Mouse (Mus musculus) hindlimb bud, embryonic 11.5 days (tissue): ENCODE data around the gene Capn9.

ENCODE experiments used
- DNase-seq: peaks from one replicate; pipeline ENCODE4 v3.0.0-alpha.2; 2012; ENCODE audit warnings: low read depth, low spot score; ENCODE audit errors: extremely low spot score

Gene Capn9

DNA sequence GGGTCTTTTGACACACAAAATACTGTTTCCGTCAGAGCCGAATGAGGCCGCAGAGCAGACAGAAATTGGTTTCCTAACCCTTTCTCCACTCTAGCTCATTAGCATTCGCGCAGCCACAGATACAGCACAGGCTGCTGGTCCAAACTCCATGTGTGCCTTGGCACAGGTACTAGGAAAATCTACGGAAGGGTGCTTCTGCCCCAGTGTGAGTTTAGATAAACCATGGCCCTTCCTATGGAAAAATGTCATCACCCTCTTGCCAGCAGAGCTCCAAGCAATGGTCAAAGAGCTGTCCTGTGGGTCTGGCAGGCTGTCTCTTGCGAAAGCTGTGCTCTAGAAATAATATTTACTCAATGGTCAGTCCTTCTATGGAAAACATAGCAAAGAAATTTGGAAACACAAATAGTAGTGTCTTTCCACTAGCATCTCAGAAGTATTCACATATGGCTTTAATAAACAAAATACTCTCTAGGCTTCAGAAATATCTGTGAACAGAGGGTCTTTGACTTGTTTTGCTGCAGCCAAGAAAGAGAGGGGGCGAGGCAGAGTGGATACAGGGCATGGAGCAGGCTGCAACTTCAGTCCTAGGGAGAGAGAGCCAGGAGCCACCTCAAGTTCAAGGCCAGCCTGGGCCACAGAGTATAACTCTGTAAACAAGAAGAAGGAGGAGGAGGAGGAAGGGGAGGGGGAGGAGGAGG lies 4.0 kb upstream of the Capn9 start:
- no peak for DNase-seq

DNA sequence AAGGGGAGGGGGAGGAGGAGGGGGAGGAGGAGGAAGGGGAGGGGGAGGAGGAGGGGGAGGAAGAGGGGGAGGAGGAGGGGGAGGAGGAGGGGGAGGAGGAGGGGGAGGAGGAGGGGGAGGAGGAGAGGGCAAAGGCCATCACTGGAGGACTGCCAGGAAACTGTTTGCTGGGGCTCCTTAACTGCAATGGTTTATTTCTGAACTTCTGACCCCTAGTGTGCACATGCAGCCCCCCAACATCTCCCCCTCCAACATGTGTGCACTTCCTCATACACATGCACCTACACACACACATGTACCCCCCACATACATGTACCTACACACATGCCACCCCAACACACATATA lies 3.5 kb upstream of the Capn9 start:
- DNase-seq, result no peak

DNA sequence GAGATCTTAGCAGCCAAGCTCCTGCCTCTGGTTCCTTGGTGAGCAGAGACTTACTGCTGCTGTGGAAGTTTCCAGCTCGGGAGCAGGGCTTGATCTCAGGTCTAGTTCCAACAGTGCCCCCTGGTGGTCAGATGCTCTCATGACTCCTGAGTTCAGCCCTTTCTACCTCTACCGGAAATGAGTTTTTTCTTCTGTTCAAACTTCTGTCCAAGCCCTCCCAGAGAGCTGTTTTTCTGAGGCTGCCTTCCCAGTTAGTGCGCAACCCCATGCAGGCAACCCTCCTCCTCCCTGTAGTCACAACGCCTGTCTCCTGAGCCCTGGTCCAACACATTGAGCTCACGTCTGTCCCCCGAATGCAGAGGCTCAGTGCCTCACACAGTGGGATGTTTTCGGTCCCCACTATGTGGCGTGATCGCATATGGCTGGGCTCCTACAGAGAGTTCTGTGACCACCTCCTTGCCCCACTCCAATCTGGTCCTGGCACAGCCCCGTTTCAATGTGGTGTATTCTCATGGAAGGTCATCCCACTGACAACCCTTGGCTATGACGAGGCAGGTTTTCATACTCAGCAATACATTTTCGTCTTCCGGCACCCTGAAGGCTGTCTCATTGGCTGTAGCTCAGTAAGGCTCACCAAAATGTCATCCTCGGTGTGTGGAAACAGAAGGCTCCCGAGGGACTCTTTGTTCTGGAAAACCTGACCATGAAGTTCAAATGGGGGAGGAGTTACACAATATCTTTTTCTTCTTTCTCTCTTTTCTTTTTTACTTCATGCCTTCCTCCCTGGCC lies 2.2 kb upstream of the Capn9 start:
- DNase-seq, result peak; percentile 82

DNA sequence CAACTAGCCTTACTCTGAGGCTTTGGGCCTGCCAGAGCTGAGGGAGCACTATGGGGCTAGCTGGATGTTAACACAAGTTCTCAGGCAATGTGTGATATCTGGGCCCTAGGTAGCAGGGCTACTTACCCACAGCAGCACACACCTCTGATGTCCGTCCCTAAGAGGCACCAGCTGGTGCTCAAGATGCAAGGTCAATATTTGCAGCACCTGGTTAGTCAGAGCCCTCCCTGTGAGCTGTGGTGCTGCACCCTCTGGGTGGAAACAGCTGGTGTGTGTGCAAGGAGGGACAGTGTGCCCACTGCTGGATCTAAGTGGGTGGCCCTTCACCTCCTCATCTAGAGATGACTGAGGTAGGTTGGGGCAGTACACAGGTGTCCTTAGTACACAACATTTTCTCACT lies 840 bp downstream of the Capn9 start:
- DNase-seq, result no peak

- DNase-seq, result no peak
Measured at GRCm38 (mm10) chr8:124585718-124586425, 10.0 kb downstream of the Capn9 start.

GRCm38 (mm10) chr8:124586556-124586955 lies 10.6 kb downstream of the Capn9 start:
- DNase-seq, result no peak

- DNase-seq, result no peak
Measured at GRCm38 (mm10) chr8:124589393-124589792, 13.5 kb downstream of the Capn9 start.

DNA sequence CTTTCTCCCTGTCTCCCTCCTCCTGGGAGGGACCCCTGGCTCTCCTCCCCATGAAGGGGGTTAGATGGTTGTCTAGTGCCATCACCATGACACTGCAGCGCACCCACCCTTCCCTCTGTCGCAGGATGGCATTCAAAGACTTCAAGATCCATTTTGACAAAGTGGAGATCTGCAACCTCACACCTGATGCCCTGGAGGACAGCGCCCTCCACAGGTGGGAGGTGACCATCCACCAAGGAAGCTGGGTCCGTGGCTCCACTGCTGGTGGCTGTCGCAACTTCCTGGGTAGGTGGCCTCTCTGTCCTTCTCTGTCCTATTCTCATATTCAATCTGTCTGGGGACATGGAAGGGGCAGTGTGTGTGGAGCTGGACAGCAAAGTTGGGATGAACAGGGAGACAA lies 28.2 kb downstream of the Capn9 start:
- DNase-seq, result no peak

GRCm38 (mm10) chr8:124608239-124608971 lies 32.5 kb downstream of the Capn9 start:
- DNase-seq, result no peak

GRCm38 (mm10) chr8:124608972-124609353 lies 33.1 kb downstream of the Capn9 start:
- DNase-seq, result no peak

DNA sequence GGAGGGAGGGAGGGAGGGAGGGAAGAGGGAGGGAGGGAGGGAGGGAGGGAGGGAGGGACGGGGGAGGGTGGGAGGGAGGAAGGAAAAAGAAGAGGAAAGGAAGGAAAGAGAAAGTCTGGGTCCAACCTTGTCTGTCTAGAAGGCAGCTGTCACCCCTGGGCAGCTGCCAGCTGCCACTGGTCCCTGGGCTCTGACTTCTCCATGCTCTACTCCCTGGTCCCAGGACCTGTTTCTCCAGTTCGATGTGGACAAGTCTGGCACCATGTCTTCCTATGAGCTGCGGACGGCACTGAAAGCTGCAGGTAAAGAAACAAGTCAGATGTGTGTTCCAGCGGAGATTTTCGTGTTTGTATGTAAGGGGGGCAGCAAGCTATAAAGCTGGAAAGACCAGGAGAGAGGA lies 38.4 kb downstream of the Capn9 start:
- no peak for DNase-seq

DNA sequence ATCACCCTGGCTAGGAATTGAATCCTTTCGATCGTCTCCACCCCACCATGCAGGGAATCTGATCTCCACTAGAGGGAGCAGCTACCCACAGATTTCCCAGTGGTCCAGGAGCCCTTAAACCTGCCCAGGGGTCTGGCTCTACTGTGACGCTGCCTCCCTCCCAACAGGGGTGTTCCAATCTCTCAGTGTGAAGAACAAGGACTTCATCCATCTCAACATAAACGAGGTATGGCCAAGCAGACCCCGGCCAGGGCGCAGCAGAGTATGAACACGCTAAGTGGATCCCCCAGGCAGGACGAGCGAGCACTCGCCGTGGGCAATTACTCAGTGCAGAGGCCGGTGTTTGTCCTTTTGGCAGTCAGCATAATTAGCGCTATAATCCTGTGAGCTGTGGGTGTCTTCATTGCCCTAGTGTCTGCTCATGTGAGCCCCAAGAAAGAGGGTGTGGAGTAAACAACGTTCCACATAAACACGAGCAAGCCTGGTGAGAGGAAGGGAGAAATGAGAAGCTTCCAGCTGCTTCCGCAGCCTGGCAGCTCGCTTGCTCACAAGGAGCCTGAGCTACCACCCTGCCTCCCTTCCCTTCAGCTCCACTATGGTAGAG lies 41.5 kb downstream of the Capn9 start:
- peak; percentile 49 for DNase-seq

DNA sequence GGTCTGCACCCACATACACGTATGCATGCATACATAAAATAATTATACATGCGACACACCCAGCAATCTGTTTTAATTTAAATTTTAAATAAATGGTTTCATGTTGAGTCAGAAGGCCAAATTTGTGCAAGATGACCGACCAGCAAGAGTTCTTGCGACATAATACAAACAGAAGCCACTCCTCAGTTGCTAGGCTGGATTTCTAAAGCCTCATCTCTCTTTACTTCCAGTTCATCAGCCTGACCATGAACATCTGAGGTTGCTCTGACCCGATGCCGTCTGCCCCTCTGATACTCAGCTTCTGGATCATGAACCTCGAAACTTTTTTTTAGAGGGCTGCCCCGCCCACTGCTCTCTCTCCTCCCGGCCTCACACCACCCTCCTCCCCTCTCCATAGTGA lies 42.3 kb downstream of the Capn9 start:
- DNase-seq, result no peak

GRCm38 (mm10) chr8:124621255-124621654 lies 45.3 kb downstream of the Capn9 start:
- no peak for DNase-seq

- no peak for DNase-seq
Measured at GRCm38 (mm10) chr8:124626251-124626650, 50.3 kb downstream of the Capn9 start.

- DNase-seq, result no peak
Measured at GRCm38 (mm10) chr8:124630489-124630888, 54.6 kb downstream of the Capn9 start.

DNA sequence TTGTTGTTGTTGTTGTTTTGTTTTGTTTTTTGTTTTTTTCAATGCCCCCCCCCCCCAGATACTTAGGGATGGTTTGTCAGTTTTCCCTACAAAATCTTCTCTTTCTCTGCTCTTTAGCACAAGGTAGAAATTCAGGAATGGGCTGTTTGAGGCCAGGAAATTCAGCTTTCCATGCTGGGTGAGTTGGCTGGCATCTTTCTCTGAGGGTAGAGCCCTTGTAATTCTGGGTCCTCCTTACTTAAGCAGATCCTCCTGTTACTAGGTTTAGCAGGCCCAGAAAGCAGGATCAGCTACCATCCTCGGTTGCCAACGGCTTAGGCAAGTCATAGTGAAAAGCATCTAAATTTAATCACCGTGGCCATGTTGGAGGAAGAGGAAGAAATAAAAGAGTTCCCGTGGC lies 55.0 kb downstream of the Capn9 start:
- no peak for DNase-seq

- DNase-seq, result no peak
Measured at GRCm38 (mm10) chr8:124631966-124632365, 56.1 kb downstream of the Capn9 start.

GRCm38 (mm10) chr8:124633001-124633703 lies 57.2 kb downstream of the Capn9 start:
- DNase-seq, result no peak
